9 mouse cellular contexts compared by ENCODE assay signal in genomic region chr17:66479311-66479710, GRCm38 (mm10). TPM values are rescaled to one million over a fixed set of nuclear protein-coding genes. Genes with fewer than 3 reads are reported as not detected.
DNase-seq lines count a peak whose midpoint lies in the region; ATAC-seq and TF ChIP-seq lines count a peak whose summit lies in the region.
"Had no signal": no experiment of that assay in that cellular context is flagged by ENCODE, and none has a peak within 500 bp of the region (broad histone marks: within the 10 kb centered on the region; RNA-seq: fewer than 3 reads in every experiment).

No protein-coding gene starts in this region.

- no peak overlapping the region for H3K4me3 ChIP-seq in lung, embryonic 14.5 days (ENCODE audit: low read depth, low read length)
- H3K4me3 ChIP-seq in embryonic facial prominence, embryonic 14.5 days (ENCODE audit: low read depth, low read length): peak overlapping the region; percentile 26
- peak overlapping the region; percentile 21 for H3K4me3 ChIP-seq in hindbrain, embryonic 16.5 days (ENCODE audit: low read length)
- no peak overlapping the region for H3K4me3 ChIP-seq in stomach, postnatal 0 days (ENCODE audit: low read depth, low read length)
- H3K4me3 ChIP-seq: myocyte had no signal

- H3K27ac ChIP-seq in lung, embryonic 14.5 days (ENCODE audit: low read depth): no peak overlapping the region
- H3K27ac ChIP-seq in embryonic facial prominence, embryonic 14.5 days (replicated peaks; ENCODE audit: low read depth, low read length): no peak overlapping the region
- peak overlapping the region; percentile 60 for H3K27ac ChIP-seq in hindbrain, embryonic 16.5 days (ENCODE audit: low read depth, low read length)
- H3K27ac ChIP-seq in stomach, postnatal 0 days (replicated peaks): no peak overlapping the region

- DNase-seq in lung, embryonic 14.5 days: peak; percentile 39
- DNase-seq in lung, postnatal 14 days: no peak
- peak; percentile 68 for DNase-seq in embryonic facial prominence, embryonic 14.5 days (ENCODE audit: low spot score)
- no peak for DNase-seq in stomach, postnatal 0 days (ENCODE audit: low spot score)
- DNase-seq in gastrocnemius, postnatal 10 days: no peak
- no peak for DNase-seq in cerebellum, adult 11-12 months

- no peak for TF ChIP-seq CTCF in lung, embryonic 14.5 days (IDR thresholded peaks at IDR 0.05; ENCODE audit: low read depth)
- no peak for TF ChIP-seq CTCF in stomach, postnatal 0 days (IDR thresholded peaks at IDR 0.05; ENCODE audit: low read depth)

- H3K4me2 ChIP-seq in lung, embryonic 14.5 days: peak overlapping the region; percentile 38
- H3K4me2 ChIP-seq in embryonic facial prominence, embryonic 14.5 days (ENCODE audit: low read depth, low read length): peak overlapping the region; percentile 50
- peak overlapping the region; percentile 52 for H3K4me2 ChIP-seq in hindbrain, embryonic 16.5 days (ENCODE audit: low read length)
- peak overlapping the region; percentile 27; the same call in 1 of the 2 replicates for H3K4me2 ChIP-seq in stomach, postnatal 0 days (replicated peaks; ENCODE audit: low read depth)

- TF ChIP-seq EP300 in stomach, postnatal 0 days (optimal IDR thresholded peaks at IDR 0.05): no peak

- peaks cover 22% of the 10 kb centered on the region for H3K27me3 ChIP-seq in lung, embryonic 14.5 days (ENCODE audit: insufficient read depth, low read length)
- 0 out of 2 replicates have a peak, but pooled peaks cover 7% of the 10 kb centered on the region for H3K27me3 ChIP-seq in embryonic facial prominence, embryonic 14.5 days (replicated peaks; ENCODE audit: control insufficient read depth, insufficient read depth, low read length)
- H3K27me3 ChIP-seq in hindbrain, embryonic 16.5 days (replicated peaks; ENCODE audit: control insufficient read depth, insufficient read depth, low read length): no peaks in the 10 kb centered on the region
- no peaks in the 10 kb centered on the region for H3K27me3 ChIP-seq in stomach, postnatal 0 days (ENCODE audit: control insufficient read depth, insufficient read depth, low read length)

- H3K4me1 ChIP-seq in lung, embryonic 14.5 days (ENCODE audit: insufficient read depth): no peaks in the 10 kb centered on the region
- H3K4me1 ChIP-seq in embryonic facial prominence, embryonic 14.5 days (ENCODE audit: control insufficient read depth, insufficient read depth, low read length): peaks cover 8% of the 10 kb centered on the region
- peaks cover 20% of the 10 kb centered on the region for H3K4me1 ChIP-seq in hindbrain, embryonic 16.5 days (ENCODE audit: control insufficient read depth, insufficient read depth, low read depth, low read length)
- no peaks in the 10 kb centered on the region for H3K4me1 ChIP-seq in stomach, postnatal 0 days (replicated peaks; ENCODE audit: control insufficient read depth, insufficient read depth)

- 29% methylated on average over 13 of the region's 13 CpGs for WGBS in lung, embryonic 14.5 days
- 22% methylated on average over 13 of the region's 13 CpGs for WGBS in embryonic facial prominence, embryonic 14.5 days
- 5% methylated on average over 13 of the region's 13 CpGs for WGBS in hindbrain, embryonic 16.5 days
- 45% methylated on average over 13 of the region's 13 CpGs for WGBS in stomach, postnatal 0 days

- no peaks in the 10 kb centered on the region for H3K9me3 ChIP-seq in lung, embryonic 14.5 days (ENCODE audit: low read depth, low read length)
- no peaks in the 10 kb centered on the region for H3K9me3 ChIP-seq in embryonic facial prominence, embryonic 14.5 days (ENCODE audit: control insufficient read depth, low read length)
- no peaks in the 10 kb centered on the region for H3K9me3 ChIP-seq in hindbrain, embryonic 16.5 days (ENCODE audit: control insufficient read depth, low read length)
- H3K9me3 ChIP-seq in stomach, postnatal 0 days (ENCODE audit: control insufficient read depth, low read length): no peaks in the 10 kb centered on the region

- no peak for ATAC-seq in lung, embryonic 14.5 days (ENCODE audit: insufficient read depth)
- ATAC-seq in embryonic facial prominence, embryonic 14.5 days (ENCODE audit: low read depth): peak; percentile 83
- ATAC-seq in hindbrain, embryonic 16.5 days: peak; percentile 95
- ATAC-seq in megakaryocyte-erythroid progenitor cell, adult 5-6 weeks (replicated peaks; ENCODE audit: low FRiP score, low TSS enrichment, poor library complexity, severe bottlenecking): peak; percentile 68
- ATAC-seq in stomach, postnatal 0 days (ENCODE audit: low FRiP score, low TSS enrichment): no peak

- no peak overlapping the region for H3K9ac ChIP-seq in lung, embryonic 14.5 days
- H3K9ac ChIP-seq in embryonic facial prominence, embryonic 14.5 days (ENCODE audit: low read depth, low read length): no peak overlapping the region; the same call in 1 of the 2 replicates
- peak overlapping the region; percentile 47 for H3K9ac ChIP-seq in hindbrain, embryonic 16.5 days (ENCODE audit: low read depth, low read length)
- no peak overlapping the region for H3K9ac ChIP-seq in stomach, postnatal 0 days (ENCODE audit: low read length)

- H3K36me3 ChIP-seq in lung, embryonic 14.5 days (ENCODE audit: insufficient read depth): no peaks in the 10 kb centered on the region
- H3K36me3 ChIP-seq in embryonic facial prominence, embryonic 14.5 days (ENCODE audit: control insufficient read depth, insufficient read depth, low read length): no peaks in the 10 kb centered on the region
- no peaks in the 10 kb centered on the region for H3K36me3 ChIP-seq in hindbrain, embryonic 16.5 days (ENCODE audit: control insufficient read depth, insufficient read depth, low read length)
- no peaks in the 10 kb centered on the region for H3K36me3 ChIP-seq in stomach, postnatal 0 days (ENCODE audit: control insufficient read depth, insufficient read depth, low read length)

RNA-seq across cellular contexts. Expression of gene Mtcl1, which starts 29.8 kb away (rescaled TPM):
- 10.7 and 14.3 TPM in 2 replicates for polyA plus RNA-seq in lung, embryonic 14.5 days (2014; fragmentation: Nextera tagmentation; extraction: Ambion mirVana)
- polyA plus RNA-seq in embryonic facial prominence, embryonic 14.5 days (2014; fragmentation: Nextera tagmentation; extraction: Ambion mirVana): 8.2 and 8.8 TPM in 2 replicates
- 28.0 and 33.2 TPM in 2 replicates for polyA plus RNA-seq in hindbrain, embryonic 16.5 days (2015; fragmentation: Nextera tagmentation; extraction: Ambion mirVana)
- total RNA-seq in megakaryocyte-erythroid progenitor cell, adult 5-6 weeks (2014; fragmentation: Nextera tagmentation): not detected in 2 replicates
- not detected in 2 replicates for total RNA-seq in megakaryocyte-erythroid progenitor cell, adult 5-6 weeks (2017)
- polyA plus RNA-seq in stomach, postnatal 0 days (2015; fragmentation: Nextera tagmentation; extraction: Ambion mirVana): 1.8 and 2.2 TPM in 2 replicates
- total RNA-seq in gastrocnemius, postnatal 10 days (2021): 10 to 100 TPM in 1 of 2 experiments, 1 to 10 TPM in 1; 9.3 to 13.1 TPM

RNA-seq across cellular contexts. Expression of gene Rab12, which starts 40.2 kb away (rescaled TPM):
- 67.4 and 71.5 TPM in 2 replicates for polyA plus RNA-seq in lung, embryonic 14.5 days (2014; fragmentation: Nextera tagmentation; extraction: Ambion mirVana)
- polyA plus RNA-seq in embryonic facial prominence, embryonic 14.5 days (2014; fragmentation: Nextera tagmentation; extraction: Ambion mirVana): 58.5 and 60.1 TPM in 2 replicates
- polyA plus RNA-seq in hindbrain, embryonic 16.5 days (2015; fragmentation: Nextera tagmentation; extraction: Ambion mirVana): 23.8 and 69.7 TPM in 2 replicates
- 15.3 and 24.4 TPM in 2 replicates for total RNA-seq in megakaryocyte-erythroid progenitor cell, adult 5-6 weeks (2014; fragmentation: Nextera tagmentation)
- 21.4 and 22.4 TPM in 2 replicates for total RNA-seq in megakaryocyte-erythroid progenitor cell, adult 5-6 weeks (2017)
- 24.5 and 25.4 TPM in 2 replicates for polyA plus RNA-seq in stomach, postnatal 0 days (2015; fragmentation: Nextera tagmentation; extraction: Ambion mirVana)
- 100 to 1,000 TPM in 1 of 2 experiments, 10 to 100 TPM in 1; 98.4 to 111 TPM for total RNA-seq in gastrocnemius, postnatal 10 days (2021)

Comparison
In these comparisons a context has a peak if more than half of its experiments do, and no peak if none do; other contexts are left out.
1. DNase-seq: peak in lung, embryonic 14.5 days (single experiment) and embryonic facial prominence, embryonic 14.5 days (single experiment); none in lung, postnatal 14 days (single experiment), stomach, postnatal 0 days (single experiment), gastrocnemius, postnatal 10 days (single experiment) and cerebellum, adult 11-12 months (single experiment).
2. ATAC-seq: peak in embryonic facial prominence, embryonic 14.5 days (single experiment), hindbrain, embryonic 16.5 days (single experiment) and megakaryocyte-erythroid progenitor cell, adult 5-6 weeks (single experiment); none in lung, embryonic 14.5 days (single experiment) and stomach, postnatal 0 days (single experiment).
3. H3K4me3 ChIP-seq: peak in embryonic facial prominence, embryonic 14.5 days (single experiment) and hindbrain, embryonic 16.5 days (single experiment); none in lung, embryonic 14.5 days (single experiment) and stomach, postnatal 0 days (single experiment).
4. Peak in every context shown above with its lines, with median percentiles within 50 percentile points of each other: H3K4me2 ChIP-seq.